Mouse (Mus musculus) forebrain, embryonic 15.5 days (tissue): ENCODE results near the gene Opcml. TPM values are rescaled to one million over a fixed set of nuclear protein-coding genes. Genes with fewer than 3 reads are reported as not detected.

Source experiments
- ATAC-seq: fragments of 200-750 bp; cut with Nextera tagmentation; replicated peaks from 2 replicates; pipeline ENCODE4 v1.8.0; 2017; ENCODE audit warnings: mild to moderate bottlenecking, moderate TSS enrichment, moderate library complexity
- H3K27ac ChIP-seq: fragments of 300-500 bp; sonication (generic); replicated peaks from 2 replicates; pipeline ENCODE4 v1.5.1; 2015; ENCODE audit warnings: mild to moderate bottlenecking, inconsistent platforms
- H3K27me3 ChIP-seq: fragments of 300-500 bp; sonication (generic); 2 replicates; pipeline ENCODE4 v1.6.1; 2015; ENCODE audit warnings: inconsistent platforms
- H3K36me3 ChIP-seq: fragments of 300-500 bp; sonication (generic); 2 replicates; pipeline ENCODE4 v1.6.1; 2015; ENCODE audit warnings: mild to moderate bottlenecking, inconsistent platforms
- H3K4me1 ChIP-seq: fragments of 300-500 bp; sonication (generic); 2 replicates; pipeline ENCODE4 v1.6.1; 2015; ENCODE audit warnings: inconsistent platforms
- H3K4me2 ChIP-seq: fragments of 300-500 bp; sonication (generic); replicated peaks from 2 replicates; pipeline ENCODE4 v1.6.1; 2015; ENCODE audit warnings: mild to moderate bottlenecking, inconsistent platforms
- H3K4me3 ChIP-seq: fragments of 300-500 bp; sonication (generic); 2 replicates; pipeline ENCODE4 v1.5.1; 2015; ENCODE audit warnings: mild to moderate bottlenecking, inconsistent platforms
- H3K9ac ChIP-seq: fragments of 300-500 bp; sonication (generic); replicated peaks from 2 replicates; pipeline ENCODE4 v1.6.1; 2015; ENCODE audit warnings: mild to moderate bottlenecking, inconsistent platforms
- H3K9me3 ChIP-seq: fragments of 300-500 bp; sonication (generic); 2 replicates; pipeline ENCODE4 v1.6.1; 2016; ENCODE audit warnings: inconsistent platforms
- WGBS: fragments of 180-500 bp; shearing (Covaris S2); methylation state at CpG from one replicate; pipeline ENCODE4 v1.1.7; 2015; ENCODE audit warnings: mixed read lengths; 5-methylcytosine and 5-hydroxymethylcytosine counted together
- polyA plus RNA-seq: library from polyadenylated mRNA; unstranded; fragments of >200 nt; fragmentation: Nextera tagmentation; extraction: Ambion mirVana; gene quantifications from 2 replicates; pipeline ENCODE4 v1.2.1, GENCODE M21; 2015

The Opcml gene
- polyA plus RNA-seq, 1 experiment from 2014 or later, result 54.4 TPM

DNA sequence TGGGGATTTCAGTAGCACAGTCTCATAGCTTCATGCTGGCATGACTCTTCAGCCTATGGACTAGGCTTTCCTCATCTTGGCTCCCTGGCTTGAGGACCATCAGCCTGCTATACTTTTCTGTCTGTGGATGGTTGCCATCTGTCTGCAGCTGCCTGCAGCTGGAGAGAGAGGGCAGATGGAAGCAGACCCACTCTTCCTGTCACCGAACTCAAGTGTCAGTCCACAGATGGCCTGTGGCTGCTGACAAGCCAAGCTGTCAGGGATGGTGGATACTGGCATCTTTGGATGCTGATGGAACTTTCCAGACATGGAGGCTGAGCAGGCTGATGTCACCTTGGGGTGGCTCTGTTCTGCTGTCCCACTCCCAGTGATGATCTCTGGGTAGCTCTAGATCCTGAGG, 6.0 kb downstream of the Opcml start:
- H3K4me2 ChIP-seq, result no peak overlapping the region
- no peak for ATAC-seq
- H3K4me3 ChIP-seq, result no peak overlapping the region
- no peak overlapping the region for H3K27ac ChIP-seq
- H3K27me3 ChIP-seq, result peaks cover 4% of the 10 kb centered on the region; the same call in 1 of the 2 replicates
- H3K4me1 ChIP-seq, result peaks cover 2% of the 10 kb centered on the region; the same call in 1 of the 2 replicates
- no peaks in the 10 kb centered on the region for H3K9me3 ChIP-seq
- no peak overlapping the region for H3K9ac ChIP-seq
- 88% methylated on average over 1 of the region's 1 CpGs for WGBS
- no peaks in the 10 kb centered on the region for H3K36me3 ChIP-seq

- Histone ChIP-seq H3K9ac (no peak overlapping the region), H3K4me3 (no peak overlapping the region), H3K4me2 (no peak overlapping the region), H3K27me3 (no peaks in the 10 kb centered on the region), H3K4me1 (no peaks in the 10 kb centered on the region), H3K36me3 (no peaks in the 10 kb centered on the region), H3K27ac (no peak overlapping the region), H3K9me3 (no peaks in the 10 kb centered on the region)
- 83% methylated on average over 2 of the region's 2 CpGs for WGBS
- no peak for ATAC-seq
Measured at GRCm38 (mm10) chr9:27800992-27801391, 10.4 kb downstream of the Opcml start.

DNA sequence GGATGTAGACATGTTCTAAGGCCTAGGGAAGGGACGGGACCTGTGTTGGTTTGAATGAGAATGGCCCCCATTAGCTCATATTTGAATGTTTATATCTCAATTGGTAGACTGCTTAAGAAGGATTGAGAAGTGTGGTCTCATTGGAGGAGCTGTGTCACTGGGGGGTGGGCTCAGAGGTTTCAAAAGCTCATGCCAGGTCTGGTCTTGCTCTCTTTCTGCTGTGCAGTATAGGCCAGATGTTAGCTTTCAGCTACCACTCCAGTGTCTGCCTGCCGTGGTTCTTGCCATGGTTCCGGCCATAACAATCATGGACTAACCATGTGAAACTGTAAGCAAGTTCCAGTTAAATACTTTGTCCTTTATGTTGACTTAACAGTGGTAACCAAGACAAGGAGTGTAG, 11.2 kb downstream of the Opcml start:
- H3K9me3 ChIP-seq, result no peaks in the 10 kb centered on the region
- H3K4me1 ChIP-seq, result no peaks in the 10 kb centered on the region
- no peak overlapping the region for H3K27ac ChIP-seq
- no peak overlapping the region for H3K4me2 ChIP-seq
- H3K27me3 ChIP-seq, result no peaks in the 10 kb centered on the region
- H3K9ac ChIP-seq, result no peak overlapping the region
- 92% methylated on average over 3 of the region's 3 CpGs for WGBS
- H3K4me3 ChIP-seq, result no peak overlapping the region
- ATAC-seq, result no peak
- H3K36me3 ChIP-seq, result no peaks in the 10 kb centered on the region

GRCm38 (mm10) chr9:27802379-27802778, 11.8 kb downstream of the Opcml start:
- Histone ChIP-seq H3K4me1 (no peaks in the 10 kb centered on the region), H3K9ac (no peak overlapping the region), H3K4me2 (no peak overlapping the region), H3K9me3 (no peaks in the 10 kb centered on the region), H3K27ac (no peak overlapping the region), H3K27me3 (no peaks in the 10 kb centered on the region), H3K4me3 (no peak overlapping the region), H3K36me3 (no peaks in the 10 kb centered on the region)
- ATAC-seq, result no peak

GRCm38 (mm10) chr9:27804461-27804860, 13.9 kb downstream of the Opcml start:
- Histone ChIP-seq H3K4me3 (no peak overlapping the region), H3K4me2 (no peak overlapping the region), H3K9me3 (no peaks in the 10 kb centered on the region), H3K27ac (no peak overlapping the region), H3K36me3 (no peaks in the 10 kb centered on the region), H3K27me3 (no peaks in the 10 kb centered on the region), H3K9ac (no peak overlapping the region), H3K4me1 (no peaks in the 10 kb centered on the region)
- ATAC-seq, result no peak
- WGBS, result 80% methylated on average over 3 of the region's 3 CpGs

- ATAC-seq, result no peak
- no peak overlapping the region for H3K4me3 ChIP-seq
- H3K4me2 ChIP-seq, result no peak overlapping the region
- H3K36me3 ChIP-seq, result no peaks in the 10 kb centered on the region
- H3K9ac ChIP-seq, result no peak overlapping the region
- no peak overlapping the region for H3K27ac ChIP-seq
- no peaks in the 10 kb centered on the region for H3K9me3 ChIP-seq
- H3K27me3 ChIP-seq, result no peaks in the 10 kb centered on the region
- H3K4me1 ChIP-seq, result no peaks in the 10 kb centered on the region
- WGBS, result 87% methylated on average over 8 of the region's 8 CpGs
Measured at GRCm38 (mm10) chr9:27809741-27810140, 19.2 kb downstream of the Opcml start.

DNA sequence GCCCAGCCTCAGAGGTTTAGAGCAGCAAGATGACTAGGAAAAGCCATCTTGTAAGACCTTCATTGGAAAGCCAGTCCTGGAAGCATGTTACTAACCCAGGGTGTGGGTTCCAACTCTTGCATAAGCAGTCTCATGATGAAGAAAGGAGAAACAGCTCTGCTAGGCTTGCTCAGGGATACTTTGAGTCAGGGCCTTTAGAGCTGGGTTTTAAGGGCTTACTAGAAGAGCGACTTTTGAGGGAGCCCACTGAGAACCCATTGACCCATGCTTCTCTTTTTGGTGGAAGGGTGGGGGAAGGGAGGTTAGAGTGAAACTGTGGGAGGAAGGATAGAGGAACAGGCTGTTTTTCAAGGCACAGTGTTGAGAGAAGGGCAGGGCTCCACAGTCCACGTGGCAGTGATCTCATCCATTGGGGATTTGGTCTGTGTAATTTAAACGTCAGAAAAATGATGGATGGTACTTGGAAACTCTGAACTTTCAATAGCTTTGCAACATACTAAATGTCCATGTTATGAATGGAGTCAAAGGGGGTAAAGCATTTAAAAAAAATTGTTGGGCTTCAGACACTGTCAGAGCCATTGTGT, 22.7 kb downstream of the Opcml start:
- Histone ChIP-seq H3K9me3 (no peaks in the 10 kb centered on the region), H3K27me3 (no peaks in the 10 kb centered on the region), H3K4me1 (no peaks in the 10 kb centered on the region), H3K27ac (no peak overlapping the region), H3K36me3 (no peaks in the 10 kb centered on the region), H3K4me3 (no peak overlapping the region), H3K4me2 (no peak overlapping the region), H3K9ac (no peak overlapping the region)
- no peak for ATAC-seq
- WGBS, result 46% methylated on average over 3 of the region's 3 CpGs

GRCm38 (mm10) chr9:27814161-27814560, 23.6 kb downstream of the Opcml start:
- H3K4me2 ChIP-seq, result no peak overlapping the region
- H3K36me3 ChIP-seq, result no peaks in the 10 kb centered on the region
- H3K27me3 ChIP-seq, result no peaks in the 10 kb centered on the region
- no peaks in the 10 kb centered on the region for H3K9me3 ChIP-seq
- no peak overlapping the region for H3K9ac ChIP-seq
- no peak overlapping the region for H3K4me3 ChIP-seq
- ATAC-seq, result no peak
- 22% methylated on average over 2 of the region's 2 CpGs for WGBS
- no peak overlapping the region for H3K27ac ChIP-seq
- H3K4me1 ChIP-seq, result no peaks in the 10 kb centered on the region

DNA sequence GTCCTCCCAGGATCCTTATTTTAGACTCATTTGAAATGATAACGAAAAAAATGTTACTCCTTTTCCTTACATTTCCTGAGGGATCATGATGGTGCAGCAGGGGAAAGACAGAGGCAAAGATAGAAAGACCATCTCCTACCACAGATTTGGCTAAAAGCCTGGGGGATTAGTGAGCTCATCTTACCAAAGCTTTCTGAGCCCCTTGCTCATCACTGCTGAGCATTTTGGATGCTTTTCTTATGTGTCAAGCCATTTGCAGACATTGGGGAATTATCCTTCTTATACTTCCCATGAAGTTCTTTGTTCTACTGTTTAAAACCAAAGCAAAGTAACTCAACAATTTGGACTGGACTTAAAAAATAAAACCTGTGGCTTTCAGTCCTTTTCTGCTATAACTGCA, 30.6 kb downstream of the Opcml start:
- Histone ChIP-seq H3K27ac (no peak overlapping the region), H3K4me1 (no peaks in the 10 kb centered on the region), H3K4me3 (no peak overlapping the region), H3K27me3 (no peaks in the 10 kb centered on the region), H3K9ac (no peak overlapping the region), H3K4me2 (no peak overlapping the region), H3K9me3 (no peaks in the 10 kb centered on the region), H3K36me3 (no peaks in the 10 kb centered on the region)
- no peak for ATAC-seq
- 81% methylated on average over 1 of the region's 1 CpGs for WGBS

- ATAC-seq, result no peak
- no peak overlapping the region for H3K4me2 ChIP-seq
- H3K36me3 ChIP-seq, result no peaks in the 10 kb centered on the region
- 70% methylated on average over 6 of the region's 6 CpGs for WGBS
- no peak overlapping the region for H3K4me3 ChIP-seq
- H3K4me1 ChIP-seq, result no peaks in the 10 kb centered on the region
- no peaks in the 10 kb centered on the region for H3K27me3 ChIP-seq
- H3K9me3 ChIP-seq, result no peaks in the 10 kb centered on the region
- no peak overlapping the region for H3K27ac ChIP-seq
- H3K9ac ChIP-seq, result no peak overlapping the region
Measured at GRCm38 (mm10) chr9:27822681-27823080, 32.1 kb downstream of the Opcml start.

GRCm38 (mm10) chr9:27824424-27824823, 33.8 kb downstream of the Opcml start:
- H3K4me2 ChIP-seq, result no peak overlapping the region
- ATAC-seq, result no peak
- 76% methylated on average over 7 of the region's 7 CpGs for WGBS

GRCm38 (mm10) chr9:27830519-27830918, 39.9 kb downstream of the Opcml start:
- ATAC-seq, result no peak
- H3K4me3 ChIP-seq, result no peak overlapping the region
- no peak overlapping the region for H3K9ac ChIP-seq
- H3K27ac ChIP-seq, result no peak overlapping the region
- H3K27me3 ChIP-seq, result no peaks in the 10 kb centered on the region
- no peak overlapping the region for H3K4me2 ChIP-seq
- no peaks in the 10 kb centered on the region for H3K4me1 ChIP-seq
- WGBS, result 60% methylated on average over 5 of the region's 5 CpGs
- no peaks in the 10 kb centered on the region for H3K9me3 ChIP-seq
- H3K36me3 ChIP-seq, result no peaks in the 10 kb centered on the region

More at GRCm38 (mm10) chr9:27824424-27824823, 33.8 kb downstream of the Opcml start:
- Histone ChIP-seq H3K9me3 (no peaks in the 10 kb centered on the region), H3K4me3 (no peak overlapping the region), H3K36me3 (no peaks in the 10 kb centered on the region), H3K9ac (no peak overlapping the region), H3K4me1 (no peaks in the 10 kb centered on the region), H3K27me3 (no peaks in the 10 kb centered on the region), H3K27ac (no peak overlapping the region)

GRCm38 (mm10) chr9:27842806-27843205, 52.2 kb downstream of the Opcml start:
- WGBS, result 84% methylated on average over 5 of the region's 5 CpGs
- no peak for ATAC-seq
- no peak overlapping the region for H3K27ac ChIP-seq
- H3K9ac ChIP-seq, result no peak overlapping the region
- no peak overlapping the region for H3K4me2 ChIP-seq
- no peaks in the 10 kb centered on the region for H3K9me3 ChIP-seq
- H3K4me3 ChIP-seq, result no peak overlapping the region
- no peaks in the 10 kb centered on the region for H3K4me1 ChIP-seq
- no peaks in the 10 kb centered on the region for H3K27me3 ChIP-seq
- H3K36me3 ChIP-seq, result no peaks in the 10 kb centered on the region
